Mouse (Mus musculus) testis, adult 2 months (tissue): ENCODE results near the gene Slc25a30.

Source experiments
- CTCF ChIP-seq: fragments of 200-500 bp; IDR thresholded peaks from 2 replicates; pipeline ENCODE4 v1.5.1; 2012; ENCODE audit warnings: low read depth, mild to moderate bottlenecking, inconsistent platforms, low read length, moderate library complexity; ENCODE audit not compliant: control insufficient read depth, insufficient read depth, insufficient replicate concordance
- POLR2A ChIP-seq: fragments of 200-500 bp; IDR thresholded peaks from 2 replicates; pipeline ENCODE4 v1.6.1; 2012; ENCODE audit warnings: low read depth, mild to moderate bottlenecking, inconsistent platforms, low read length, moderate library complexity; ENCODE audit not compliant: control insufficient read depth

DNA sequence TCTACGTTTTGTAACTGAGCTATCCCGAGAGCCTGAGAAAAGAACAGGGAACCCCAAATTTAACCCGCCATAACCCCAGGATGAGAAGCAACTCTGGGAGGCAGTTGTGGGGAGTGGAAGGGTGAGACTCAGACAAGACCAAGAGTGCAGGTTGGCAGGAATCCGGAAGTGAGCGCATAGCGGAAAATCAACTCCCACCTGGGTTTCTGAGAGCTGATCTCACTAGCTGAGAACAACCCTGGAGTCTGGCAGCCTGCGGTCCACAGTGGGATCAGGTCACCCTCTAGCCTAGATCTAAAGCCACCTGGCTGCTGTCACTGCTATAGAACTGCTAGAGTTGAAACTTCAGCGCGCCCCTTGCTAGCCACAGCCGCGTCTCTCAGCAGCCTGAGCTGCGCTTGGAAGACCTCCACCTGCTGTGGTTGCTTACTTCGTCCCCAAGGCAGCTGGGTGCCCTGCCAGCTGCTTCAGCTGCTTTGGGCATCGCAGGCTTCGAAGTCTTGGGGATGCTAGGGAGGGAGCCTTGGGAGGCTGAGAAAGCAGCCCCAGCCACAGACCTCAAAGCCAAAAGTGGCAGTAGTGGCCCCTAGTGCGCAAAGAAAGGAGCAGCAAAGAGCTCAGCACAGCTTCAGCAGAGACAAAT, 48.0 kb upstream of the Slc25a30 start:
- TF ChIP-seq POLR2A = no peak; the same call in 1 of the 2 replicates
- 0 out of 2 replicates have a peak, but pooled peaks have one; percentile 16 for TF ChIP-seq CTCF
